Mouse (Mus musculus) brain, adult 10 weeks (tissue): ENCODE results near the gene Gm15737. TPM values are rescaled to one million over a fixed set of nuclear protein-coding genes. Genes with fewer than 3 reads are reported as not detected.

Experiments
- polyA plus RNA-seq: library from polyadenylated mRNA; stranded (reverse); fragments of 350-450 nt; fragmentation: Illumina TruSeq; extraction: RNeasy Lipid Tissue Mini Kit (QIAGEN cat#74804); gene quantifications from one replicate; pipeline ENCODE4 v1.2.3, GENCODE M21; 2015; ENCODE audit warnings: low read depth, low replicate concordance

Gene Gm15737
- not detected for polyA plus RNA-seq

GRCm38 (mm10) chr6:92869089-92869581, at the start of gene Gm15737:
Gm15737 (plus strand) TSS chr6:92869357.

Other genes with a start within 250 kb of the Gm15737 start
- gene Prickle2, start 163.2 kb upstream of the Gm15737 start, polyA plus RNA-seq = 70.8 TPM
- not detected for gene A730049H05Rik, start 52.9 kb upstream of the Gm15737 start, polyA plus RNA-seq
- gene Adamts9, start 74.1 kb downstream of the Gm15737 start, polyA plus RNA-seq = 0.95 TPM